Mouse (Mus musculus) heart, embryonic 12.5 days (tissue): Measurements from ENCODE around the gene Atp6v1c2. TPM values are rescaled to one million over a fixed set of nuclear protein-coding genes. Genes with fewer than 3 reads are reported as not detected.

Experiments used
- ATAC-seq: fragments of 200-750 bp; cut with Nextera tagmentation; 2 replicates; pipeline ENCODE4 v1.8.0; 2017; ENCODE audit warnings: moderate TSS enrichment, moderate library complexity; ENCODE audit not compliant: insufficient number of reproducible peaks, low FRiP score
- H3K27ac ChIP-seq: fragments of 300-500 bp; sonication (generic); 2 replicates; pipeline ENCODE4 v1.5.1; 2016; ENCODE audit warnings: mild to moderate bottlenecking, moderate library complexity; ENCODE audit not compliant: poor library complexity, severe bottlenecking
- H3K27me3 ChIP-seq: fragments of 300-500 bp; sonication (generic); replicated peaks from 2 replicates; pipeline ENCODE4 v1.6.1; 2016; ENCODE audit warnings: mild to moderate bottlenecking, moderate library complexity
- H3K36me3 ChIP-seq: fragments of 300-500 bp; sonication (generic); 2 replicates; pipeline ENCODE4 v1.6.1; 2016; ENCODE audit warnings: mild to moderate bottlenecking, moderate library complexity
- H3K4me1 ChIP-seq: fragments of 300-500 bp; sonication (generic); replicated peaks from 2 replicates; pipeline ENCODE4 v1.6.1; 2016; ENCODE audit warnings: mild to moderate bottlenecking
- H3K4me2 ChIP-seq: fragments of 300-500 bp; sonication (generic); 2 replicates; pipeline ENCODE4 v1.6.1; 2016; ENCODE audit warnings: mild to moderate bottlenecking, moderate library complexity
- H3K4me3 ChIP-seq: fragments of 300-500 bp; sonication (generic); 2 replicates; pipeline ENCODE4 v1.5.1; 2016; ENCODE audit warnings: mild to moderate bottlenecking
- H3K9ac ChIP-seq: fragments of 300-500 bp; sonication (generic); 2 replicates; pipeline ENCODE4 v1.6.1; 2016; ENCODE audit warnings: mild to moderate bottlenecking, moderate library complexity
- H3K9me3 ChIP-seq: fragments of 300-500 bp; sonication (generic); replicated peaks from 2 replicates; pipeline ENCODE4 v1.6.1; 2016; ENCODE audit warnings: mild to moderate bottlenecking, moderate library complexity
- WGBS: fragments of 180-500 bp; shearing (Covaris S2); methylation state at CpG from one replicate; pipeline ENCODE4 v1.1.7; 2016; 5-methylcytosine and 5-hydroxymethylcytosine counted together
- polyA plus RNA-seq: library from polyadenylated mRNA; unstranded; fragments of >200 nt; fragmentation: Nextera tagmentation; extraction: Ambion mirVana; gene quantifications from 2 replicates; pipeline ENCODE4 v1.2.1, GENCODE M21; 2016

The Atp6v1c2 gene
- polyA plus RNA-seq, 1 experiment from 2014 or later, result 0.22 TPM

- Histone ChIP-seq H3K27me3 (no peaks in the 10 kb centered on the region), H3K9me3 (no peaks in the 10 kb centered on the region), H3K4me2 (no peak overlapping the region), H3K9ac (no peak overlapping the region), H3K4me3 (no peak overlapping the region), H3K27ac (no peak overlapping the region), H3K36me3 (peaks cover 14% of the 10 kb centered on the region), H3K4me1 (0 out of 2 replicates have a peak, but pooled peaks cover 3% of the 10 kb centered on the region)
- no peak for ATAC-seq
- 61% methylated on average over 2 of the region's 2 CpGs for WGBS
Observed at GRCm38 (mm10) chr12:17289913-17290312, 39.2 kb downstream of the Atp6v1c2 start.

GRCm38 (mm10) chr12:17289060-17289459 lies 40.1 kb downstream of the Atp6v1c2 start:
- no peak for ATAC-seq
- Histone ChIP-seq H3K9me3 (no peaks in the 10 kb centered on the region), H3K27me3 (no peaks in the 10 kb centered on the region), H3K36me3 (peaks cover 22% of the 10 kb centered on the region), H3K4me3 (no peak overlapping the region), H3K4me2 (no peak overlapping the region), H3K27ac (no peak overlapping the region), H3K9ac (no peak overlapping the region), H3K4me1 (0 out of 2 replicates have a peak, but pooled peaks cover 3% of the 10 kb centered on the region)
- WGBS, result 71% methylated on average over 2 of the region's 2 CpGs

GRCm38 (mm10) chr12:17288496-17288895 lies 40.7 kb downstream of the Atp6v1c2 start:
- H3K9me3 ChIP-seq, result no peaks in the 10 kb centered on the region
- 35% methylated on average over 4 of the region's 4 CpGs for WGBS
- no peaks in the 10 kb centered on the region for H3K27me3 ChIP-seq
- no peak overlapping the region for H3K9ac ChIP-seq
- no peak overlapping the region for H3K4me2 ChIP-seq
- H3K4me3 ChIP-seq, result no peak overlapping the region
- no peak for ATAC-seq
- peaks cover 28% of the 10 kb centered on the region for H3K36me3 ChIP-seq
- 0 out of 2 replicates have a peak, but pooled peaks cover 3% of the 10 kb centered on the region for H3K4me1 ChIP-seq
- no peak overlapping the region for H3K27ac ChIP-seq

- 85% methylated on average over 7 of the region's 7 CpGs for WGBS
- Histone ChIP-seq H3K4me2 (no peak overlapping the region), H3K9me3 (no peaks in the 10 kb centered on the region), H3K27me3 (no peaks in the 10 kb centered on the region), H3K4me3 (no peak overlapping the region), H3K4me1 (peaks cover 14% of the 10 kb centered on the region), H3K36me3 (peaks cover 91% of the 10 kb centered on the region), H3K27ac (no peak overlapping the region), H3K9ac (no peak overlapping the region)
- no peak for ATAC-seq
Observed at GRCm38 (mm10) chr12:17273841-17274240, 55.3 kb downstream of the Atp6v1c2 start.

GRCm38 (mm10) chr12:17271272-17271671 lies 57.9 kb downstream of the Atp6v1c2 start:
- Histone ChIP-seq H3K4me1 (peaks cover 27% of the 10 kb centered on the region), H3K36me3 (peaks cover 73% of the 10 kb centered on the region), H3K4me3 (no peak overlapping the region), H3K4me2 (no peak overlapping the region), H3K9me3 (no peaks in the 10 kb centered on the region), H3K27ac (no peak overlapping the region), H3K9ac (no peak overlapping the region), H3K27me3 (no peaks in the 10 kb centered on the region)
- no peak for ATAC-seq
- WGBS, result 74% methylated on average over 1 of the region's 1 CpGs

GRCm38 (mm10) chr12:17267316-17267715 lies 61.8 kb downstream of the Atp6v1c2 start:
- peak overlapping the region; percentile 96 for H3K4me3 ChIP-seq
- peaks cover 27% of the 10 kb centered on the region for H3K4me1 ChIP-seq
- peak overlapping the region; percentile 85 for H3K4me2 ChIP-seq
- no peak for ATAC-seq
- no peak overlapping the region for H3K27ac ChIP-seq
- H3K9ac ChIP-seq, result peak overlapping the region; percentile 91
- no peaks in the 10 kb centered on the region for H3K27me3 ChIP-seq
- WGBS, result 17% methylated on average over 4 of the region's 4 CpGs
- no peaks in the 10 kb centered on the region for H3K9me3 ChIP-seq
- peaks cover 38% of the 10 kb centered on the region for H3K36me3 ChIP-seq

- Histone ChIP-seq H3K4me2 (peak overlapping the region; percentile 85), H3K27ac (peak overlapping the region; percentile 79), H3K36me3 (peaks cover 32% of the 10 kb centered on the region), H3K4me3 (peak overlapping the region; percentile 96), H3K27me3 (no peaks in the 10 kb centered on the region), H3K4me1 (peaks cover 27% of the 10 kb centered on the region), H3K9me3 (no peaks in the 10 kb centered on the region), H3K9ac (peak overlapping the region; percentile 91)
- 0% methylated on average over 21 of the region's 21 CpGs for WGBS
- ATAC-seq, result no peak
Observed at GRCm38 (mm10) chr12:17266673-17266990, 62.5 kb downstream of the Atp6v1c2 start.

GRCm38 (mm10) chr12:17265971-17266672 lies 63.0 kb downstream of the Atp6v1c2 start, which contains the start of gene Pdia6:
Pdia6 (plus strand) TSS chr12:17266545.
- peak within 1 kb of the TSS; percentile 79 for H3K27ac ChIP-seq
- H3K36me3 ChIP-seq, result peaks cover 26% of the 10 kb centered on the region
- peak within 1 kb of the TSS; percentile 91 for H3K9ac ChIP-seq
- H3K4me1 ChIP-seq, result peaks cover 22% of the 10 kb centered on the region
- H3K4me3 ChIP-seq, result peak within 1 kb of the TSS; percentile 96
- H3K4me2 ChIP-seq, result peak within 1 kb of the TSS; percentile 85
- no peaks in the 10 kb centered on the region for H3K27me3 ChIP-seq
- no peaks in the 10 kb centered on the region for H3K9me3 ChIP-seq
- 1% methylated on average over 48 of the region's 48 CpGs for WGBS
- peak; percentile 98 for ATAC-seq

- peaks cover 15% of the 10 kb centered on the region for H3K4me1 ChIP-seq
- no peak overlapping the region for H3K4me2 ChIP-seq
- no peak for ATAC-seq
- 73% methylated on average over 2 of the region's 2 CpGs for WGBS
- H3K9ac ChIP-seq, result no peak overlapping the region
- no peak overlapping the region for H3K27ac ChIP-seq
- H3K27me3 ChIP-seq, result no peaks in the 10 kb centered on the region
- no peak overlapping the region for H3K4me3 ChIP-seq
- H3K9me3 ChIP-seq, result no peaks in the 10 kb centered on the region
- peaks cover 15% of the 10 kb centered on the region for H3K36me3 ChIP-seq
Observed at GRCm38 (mm10) chr12:17264826-17265225, 64.3 kb downstream of the Atp6v1c2 start.

- no peak overlapping the region for H3K27ac ChIP-seq
- WGBS, result 63% methylated on average over 3 of the region's 3 CpGs
- no peak overlapping the region for H3K4me3 ChIP-seq
- peaks cover 8% of the 10 kb centered on the region for H3K36me3 ChIP-seq
- H3K9me3 ChIP-seq, result no peaks in the 10 kb centered on the region
- peaks cover 13% of the 10 kb centered on the region for H3K4me1 ChIP-seq
- H3K27me3 ChIP-seq, result no peaks in the 10 kb centered on the region
- no peak overlapping the region for H3K9ac ChIP-seq
- no peak overlapping the region for H3K4me2 ChIP-seq
- no peak for ATAC-seq
Observed at GRCm38 (mm10) chr12:17263881-17264280, 65.3 kb downstream of the Atp6v1c2 start.

GRCm38 (mm10) chr12:17261005-17261404 lies 68.2 kb downstream of the Atp6v1c2 start:
- Histone ChIP-seq H3K27ac (no peak overlapping the region), H3K27me3 (no peaks in the 10 kb centered on the region), H3K4me2 (no peak overlapping the region), H3K4me1 (no peaks in the 10 kb centered on the region), H3K4me3 (no peak overlapping the region), H3K9me3 (0 out of 2 replicates have a peak, but pooled peaks cover 3% of the 10 kb centered on the region), H3K9ac (no peak overlapping the region), H3K36me3 (no peaks in the 10 kb centered on the region)
- no peak for ATAC-seq
- 86% methylated on average over 3 of the region's 3 CpGs for WGBS

GRCm38 (mm10) chr12:17258431-17258830 lies 70.7 kb downstream of the Atp6v1c2 start:
- Histone ChIP-seq H3K9ac (no peak overlapping the region), H3K4me1 (0 out of 2 replicates have a peak, but pooled peaks cover 6% of the 10 kb centered on the region), H3K36me3 (no peaks in the 10 kb centered on the region), H3K27ac (no peak overlapping the region), H3K4me2 (no peak overlapping the region), H3K27me3 (no peaks in the 10 kb centered on the region), H3K4me3 (no peak overlapping the region), H3K9me3 (0 out of 2 replicates have a peak, but pooled peaks cover 3% of the 10 kb centered on the region)
- WGBS, result 72% methylated on average over 7 of the region's 7 CpGs
- ATAC-seq, result no peak
